Mouse (Mus musculus) testis, adult 2 months (tissue): ENCODE measurements at regions not wholly inside any gene's neighbourhood (a gene's known extent, or its start where the extent isn't known, plus 50 kb on each side); places are given as distances from the start of the nearest gene placed in this dataset.
A peak's percentile ranks its signal among the peaks of the same experiment; 100 is the strongest.

Experiments
- H3K27ac ChIP-seq: fragments of 200-500 bp; 2 replicates; pipeline ENCODE4 v1.5.1; 2012; ENCODE audit warnings: low read depth, low read length; ENCODE audit not compliant: control insufficient read depth, insufficient read depth
- H3K27me3 ChIP-seq: fragments of 200-500 bp; 2 replicates; pipeline ENCODE4 v1.6.1; 2012; ENCODE audit warnings: mild to moderate bottlenecking, low read length, moderate library complexity; ENCODE audit not compliant: control insufficient read depth, insufficient read depth
- H3K36me3 ChIP-seq: fragments of 200-500 bp; 2 replicates; pipeline ENCODE4 v1.6.1; 2012; ENCODE audit warnings: mild to moderate bottlenecking, low read length; ENCODE audit not compliant: control insufficient read depth, insufficient read depth
- H3K4me1 ChIP-seq: fragments of 200-500 bp; 2 replicates; pipeline ENCODE4 v1.6.1; 2012; ENCODE audit warnings: low read length; ENCODE audit not compliant: control insufficient read depth, insufficient read depth
- H3K4me3 ChIP-seq: fragments of 200-500 bp; 2 replicates; pipeline ENCODE4 v1.5.1; 2012; ENCODE audit warnings: low read depth, mild to moderate bottlenecking, low read length, moderate library complexity, mixed read lengths; ENCODE audit not compliant: control insufficient read depth
- CTCF ChIP-seq: fragments of 200-500 bp; IDR thresholded peaks from 2 replicates; pipeline ENCODE4 v1.5.1; 2012; ENCODE audit warnings: low read depth, mild to moderate bottlenecking, inconsistent platforms, low read length, moderate library complexity; ENCODE audit not compliant: control insufficient read depth, insufficient read depth, insufficient replicate concordance
- POLR2A ChIP-seq: fragments of 200-500 bp; IDR thresholded peaks from 2 replicates; pipeline ENCODE4 v1.6.1; 2012; ENCODE audit warnings: low read depth, mild to moderate bottlenecking, inconsistent platforms, low read length, moderate library complexity; ENCODE audit not compliant: control insufficient read depth

DNA sequence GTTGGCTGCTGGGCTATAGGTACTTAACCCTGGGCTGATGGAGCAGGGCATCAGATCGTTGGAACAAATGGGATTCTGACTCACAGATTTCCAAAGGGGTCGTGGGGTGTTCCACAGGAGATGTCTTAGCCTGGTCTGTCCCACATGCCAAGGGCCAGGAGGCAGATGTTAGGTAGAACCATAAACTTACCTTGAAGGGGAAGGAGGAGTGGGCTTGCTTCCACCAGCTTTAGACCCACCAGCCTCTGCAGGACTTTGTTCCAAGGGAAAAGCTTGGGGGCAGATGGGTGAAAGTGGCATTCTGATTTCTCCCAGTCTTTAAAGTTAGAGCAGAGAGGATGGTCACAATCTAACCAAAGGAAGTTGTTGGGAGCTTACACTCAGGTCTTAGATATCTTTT, 165.7 kb upstream of the Agap1 start:
- H3K4me1 ChIP-seq = no peaks in the 10 kb centered on the region
- no peak overlapping the region for H3K27ac ChIP-seq
- H3K27me3 ChIP-seq = no peaks in the 10 kb centered on the region
- H3K36me3 ChIP-seq = no peaks in the 10 kb centered on the region
- no peak overlapping the region for H3K4me3 ChIP-seq
- TF ChIP-seq POLR2A (no peak), CTCF (no peak)

DNA sequence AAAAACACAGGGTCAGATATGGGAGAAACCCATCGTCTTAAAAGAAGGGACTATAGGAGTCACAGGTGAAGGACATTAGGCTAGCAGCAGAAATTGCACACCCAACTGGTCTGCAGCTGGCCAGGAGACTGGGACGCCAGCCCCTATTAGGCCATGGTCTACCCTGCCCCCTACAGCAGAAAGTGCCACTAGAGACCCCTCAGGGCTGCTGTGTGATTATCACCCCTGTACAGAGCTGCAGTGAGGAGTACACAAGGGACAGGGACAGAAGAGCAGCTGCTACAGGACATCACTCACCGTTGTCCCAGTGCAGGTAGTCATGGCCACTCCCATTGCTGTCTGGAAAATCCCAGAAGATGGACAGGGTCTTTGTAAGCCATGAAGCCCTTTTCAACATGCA, 157.9 kb upstream of the Agap1 start:
- Histone ChIP-seq H3K4me3 (no peak overlapping the region), H3K4me1 (no peaks in the 10 kb centered on the region), H3K27me3 (no peaks in the 10 kb centered on the region), H3K27ac (no peak overlapping the region), H3K36me3 (no peaks in the 10 kb centered on the region)
- TF ChIP-seq POLR2A (no peak), CTCF (no peak)

DNA sequence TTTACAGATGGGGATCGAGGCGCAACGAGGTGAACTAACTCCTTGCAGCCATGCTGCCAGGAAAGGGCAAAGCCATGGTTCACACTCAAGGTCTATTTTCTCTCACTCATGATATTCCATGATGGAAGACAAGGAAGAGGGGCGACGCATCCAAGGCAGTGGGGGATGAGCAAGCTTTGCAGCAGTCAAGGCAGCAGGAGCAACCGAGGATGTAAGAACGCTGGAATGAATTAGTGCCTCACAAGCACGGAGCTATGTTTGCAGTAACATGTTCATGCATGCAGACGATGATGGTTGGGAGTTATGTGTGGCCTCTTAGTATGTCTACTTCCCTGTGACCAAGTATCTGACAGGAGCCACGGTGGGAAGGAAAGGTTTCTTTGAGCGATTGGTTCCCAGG, 156.8 kb upstream of the Agap1 start:
- Histone ChIP-seq H3K4me1 (no peaks in the 10 kb centered on the region; the same call in 1 of the 2 replicates), H3K4me3 (no peak overlapping the region), H3K27me3 (no peaks in the 10 kb centered on the region), H3K36me3 (no peaks in the 10 kb centered on the region), H3K27ac (no peak overlapping the region)
- TF ChIP-seq POLR2A (no peak), CTCF (no peak)

DNA sequence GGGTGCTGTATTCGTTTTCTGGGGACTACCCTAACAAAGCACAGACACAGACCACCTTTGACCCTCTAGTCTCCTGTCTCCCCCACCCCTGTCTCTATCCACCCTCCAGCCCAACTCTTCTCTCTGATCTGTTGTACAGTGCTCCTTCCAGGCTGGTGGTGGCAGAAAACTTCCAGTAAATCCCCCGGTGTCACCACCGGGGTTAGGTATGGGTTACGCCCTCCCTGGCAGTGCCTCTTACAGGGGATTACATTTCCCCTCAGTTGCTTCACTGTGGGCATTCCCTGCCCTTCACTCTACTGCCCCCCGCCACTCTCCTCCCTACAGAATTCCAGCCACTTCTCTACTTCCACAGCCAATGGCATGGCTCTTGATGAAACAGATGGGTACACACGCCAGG, 153.5 kb upstream of the Agap1 start:
- no peak overlapping the region for H3K27ac ChIP-seq
- H3K4me1 ChIP-seq = peaks cover 4% of the 10 kb centered on the region
- TF ChIP-seq POLR2A = no peak
- no peak for TF ChIP-seq CTCF
- H3K4me3 ChIP-seq = no peak overlapping the region
- no peaks in the 10 kb centered on the region for H3K27me3 ChIP-seq
- no peaks in the 10 kb centered on the region for H3K36me3 ChIP-seq

DNA sequence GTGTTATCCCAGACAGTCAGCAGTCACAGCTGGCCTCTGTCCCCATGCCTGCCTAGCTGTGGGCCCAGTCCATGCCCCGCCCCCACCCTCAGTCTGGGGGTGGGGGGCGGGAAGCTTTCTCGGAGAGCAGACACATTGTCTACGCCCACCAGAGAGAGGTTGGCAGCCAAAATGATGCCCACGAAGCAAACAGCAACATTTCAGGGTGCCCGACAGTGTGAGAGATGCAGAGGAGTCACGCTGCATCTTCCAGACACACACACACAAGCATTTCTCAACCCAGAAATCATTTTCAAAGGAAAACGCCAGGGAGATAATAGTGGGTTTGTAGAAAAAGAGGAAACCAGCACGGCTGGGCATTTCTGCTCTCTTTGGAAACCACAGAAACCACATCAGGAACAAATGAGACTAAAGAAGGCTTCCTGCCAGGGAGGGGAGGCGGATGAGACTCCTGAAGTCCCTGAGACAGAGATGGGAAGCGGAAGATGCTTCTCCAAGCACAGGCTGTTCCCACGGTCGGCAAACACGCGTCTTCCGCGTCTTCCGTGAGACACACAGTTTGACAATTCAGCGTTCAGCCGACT, 152.1 kb upstream of the Agap1 start:
- H3K36me3 ChIP-seq = no peaks in the 10 kb centered on the region
- TF ChIP-seq POLR2A = no peak
- no peak for TF ChIP-seq CTCF
- H3K4me3 ChIP-seq = peak overlapping the region; percentile 6; the same call in 1 of the 2 replicates
- H3K4me1 ChIP-seq = peaks cover 4% of the 10 kb centered on the region
- no peak overlapping the region for H3K27ac ChIP-seq
- H3K27me3 ChIP-seq = no peaks in the 10 kb centered on the region

DNA sequence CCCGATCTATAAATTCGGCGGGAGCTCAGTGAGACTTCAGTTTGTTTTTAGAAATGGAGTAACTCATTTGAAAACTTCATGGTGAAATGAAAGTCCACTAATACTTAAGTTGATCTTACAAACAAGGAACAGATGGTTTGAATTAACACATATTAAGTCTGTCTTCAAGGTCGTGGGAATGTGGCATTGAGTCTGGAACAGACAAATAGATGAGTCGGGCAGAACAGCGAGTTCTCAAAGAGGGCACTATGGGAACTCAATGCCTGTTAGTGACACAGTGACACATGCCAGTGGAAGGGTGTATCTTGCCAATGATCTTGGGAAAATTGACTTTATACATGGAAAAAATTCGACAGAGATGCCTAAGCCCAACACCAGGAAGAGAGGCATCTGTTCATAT, 149.4 kb upstream of the Agap1 start:
- H3K4me1 ChIP-seq = peaks cover 4% of the 10 kb centered on the region
- TF ChIP-seq POLR2A (no peak), CTCF (no peak)
- no peak overlapping the region for H3K27ac ChIP-seq
- no peaks in the 10 kb centered on the region for H3K27me3 ChIP-seq
- H3K4me3 ChIP-seq = no peak overlapping the region
- H3K36me3 ChIP-seq = no peaks in the 10 kb centered on the region

GRCm38 (mm10) chr1:89308788-89309187, 145.8 kb upstream of the Agap1 start:
- H3K36me3 ChIP-seq = no peaks in the 10 kb centered on the region
- H3K4me3 ChIP-seq = no peak overlapping the region
- H3K27ac ChIP-seq = no peak overlapping the region
- H3K4me1 ChIP-seq = no peaks in the 10 kb centered on the region; the same call in 1 of the 2 replicates
- TF ChIP-seq POLR2A = no peak
- TF ChIP-seq CTCF = no peak
- H3K27me3 ChIP-seq = no peaks in the 10 kb centered on the region

GRCm38 (mm10) chr1:89313064-89313463, 141.5 kb upstream of the Agap1 start:
- no peak for TF ChIP-seq POLR2A
- TF ChIP-seq CTCF = no peak
- Histone ChIP-seq H3K36me3 (no peaks in the 10 kb centered on the region), H3K4me3 (no peak overlapping the region), H3K27me3 (no peaks in the 10 kb centered on the region), H3K4me1 (no peaks in the 10 kb centered on the region; the same call in 1 of the 2 replicates), H3K27ac (no peak overlapping the region)
